Mouse (Mus musculus): ENCODE measurements around the gene AI481877. TPM values are rescaled to one million over a fixed set of nuclear protein-coding genes. Genes with fewer than 3 reads are reported as not detected.
"Not testable (repeated sequence)": the region's sequence is repeated elsewhere in the genome, so short reads cannot be mapped to it uniquely, and the experiment has no call there.

AI481877 gene
- polyA plus RNA-seq (2015; fragmentation: Nextera tagmentation; extraction: Ambion mirVana): not detected in 2 replicates

- not testable (repeated sequence) for H3K36me3 ChIP-seq; H3K9me3 ChIP-seq; H3K27ac ChIP-seq (replicated peaks); H3K4me3 ChIP-seq; H3K4me2 ChIP-seq; H3K27me3 ChIP-seq; ATAC-seq (ENCODE audit: low read depth); H3K9ac ChIP-seq; H3K4me1 ChIP-seq (replicated peaks)
- WGBS: 83% methylated on average over 3 of the region's 6 CpGs
Measured at GRCm38 (mm10) chr4:59138507-59139033, at the start of gene AI481877. Gene AI481877, minus strand, starts transcription at chr4:59138983.

DNA sequence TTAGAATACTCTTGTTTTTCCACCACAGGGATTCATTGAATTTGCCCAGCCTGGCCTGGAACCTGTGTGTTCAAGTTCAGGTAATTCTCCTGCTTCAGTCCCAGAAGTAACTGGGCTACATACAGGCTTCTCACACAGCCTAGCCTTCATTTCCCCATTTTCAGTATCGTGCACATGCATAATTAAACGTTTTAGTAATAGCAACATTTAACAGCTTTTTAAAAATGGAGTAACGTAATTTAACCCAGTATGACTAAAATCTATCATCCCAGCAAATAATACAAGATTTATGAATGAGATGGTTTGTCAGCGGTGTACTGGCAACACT lies 49.7 kb upstream of the AI481877 start:
- Histone ChIP-seq H3K4me1 (replicated peaks) (peaks cover 16% of the 10 kb centered on the region), H3K9me3 (no peaks in the 10 kb centered on the region), H3K36me3 (no peaks in the 10 kb centered on the region), H3K27ac (replicated peaks) (peak overlapping the region; percentile 97; the same call in 1 of the 2 replicates), H3K4me3 (peak overlapping the region; percentile 93), H3K27me3 (no peaks in the 10 kb centered on the region), H3K9ac (peak overlapping the region; percentile 97), H3K4me2 (peak overlapping the region; percentile 74)
- 20% methylated on average over 4 of the region's 4 CpGs for WGBS
- no peak for ATAC-seq (ENCODE audit: low read depth)

DNA sequence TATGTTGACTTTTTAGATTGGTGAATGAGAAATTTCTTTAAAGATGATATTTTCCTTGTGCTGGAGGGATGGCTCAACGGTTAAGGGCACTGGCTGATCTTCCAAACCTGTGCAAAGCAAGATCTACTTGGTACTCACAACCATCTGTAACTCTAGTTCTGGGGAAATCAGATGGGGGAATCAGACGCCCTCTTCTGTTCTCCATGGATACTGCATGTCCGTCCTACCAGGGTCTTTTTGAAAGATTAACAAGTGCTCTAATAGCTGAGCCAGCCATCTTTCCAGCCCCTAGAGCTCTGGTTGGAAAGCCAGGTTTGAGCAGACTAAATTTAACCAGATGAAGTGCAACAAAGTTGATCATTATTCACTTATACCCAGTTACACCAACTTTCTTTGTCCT lies 48.5 kb upstream of the AI481877 start:
- no peaks in the 10 kb centered on the region for H3K27me3 ChIP-seq
- no peak overlapping the region for H3K4me3 ChIP-seq
- H3K4me1 ChIP-seq (replicated peaks): peaks cover 16% of the 10 kb centered on the region
- WGBS: 26% methylated on average over 3 of the region's 3 CpGs
- H3K27ac ChIP-seq (replicated peaks): no peak overlapping the region
- H3K9me3 ChIP-seq: no peaks in the 10 kb centered on the region
- H3K4me2 ChIP-seq: no peak overlapping the region
- no peaks in the 10 kb centered on the region for H3K36me3 ChIP-seq
- ATAC-seq (ENCODE audit: low read depth): no peak
- no peak overlapping the region for H3K9ac ChIP-seq

- ATAC-seq (ENCODE audit: low read depth): no peak
- Histone ChIP-seq H3K9me3 (no peaks in the 10 kb centered on the region), H3K4me1 (replicated peaks) (peaks cover 7% of the 10 kb centered on the region), H3K9ac (no peak overlapping the region), H3K27me3 (no peaks in the 10 kb centered on the region), H3K36me3 (no peaks in the 10 kb centered on the region), H3K4me2 (no peak overlapping the region), H3K27ac (replicated peaks) (no peak overlapping the region), H3K4me3 (no peak overlapping the region)
- 68% methylated on average over 3 of the region's 3 CpGs for WGBS
Measured at GRCm38 (mm10) chr4:59185671-59186070, 46.9 kb upstream of the AI481877 start.

DNA sequence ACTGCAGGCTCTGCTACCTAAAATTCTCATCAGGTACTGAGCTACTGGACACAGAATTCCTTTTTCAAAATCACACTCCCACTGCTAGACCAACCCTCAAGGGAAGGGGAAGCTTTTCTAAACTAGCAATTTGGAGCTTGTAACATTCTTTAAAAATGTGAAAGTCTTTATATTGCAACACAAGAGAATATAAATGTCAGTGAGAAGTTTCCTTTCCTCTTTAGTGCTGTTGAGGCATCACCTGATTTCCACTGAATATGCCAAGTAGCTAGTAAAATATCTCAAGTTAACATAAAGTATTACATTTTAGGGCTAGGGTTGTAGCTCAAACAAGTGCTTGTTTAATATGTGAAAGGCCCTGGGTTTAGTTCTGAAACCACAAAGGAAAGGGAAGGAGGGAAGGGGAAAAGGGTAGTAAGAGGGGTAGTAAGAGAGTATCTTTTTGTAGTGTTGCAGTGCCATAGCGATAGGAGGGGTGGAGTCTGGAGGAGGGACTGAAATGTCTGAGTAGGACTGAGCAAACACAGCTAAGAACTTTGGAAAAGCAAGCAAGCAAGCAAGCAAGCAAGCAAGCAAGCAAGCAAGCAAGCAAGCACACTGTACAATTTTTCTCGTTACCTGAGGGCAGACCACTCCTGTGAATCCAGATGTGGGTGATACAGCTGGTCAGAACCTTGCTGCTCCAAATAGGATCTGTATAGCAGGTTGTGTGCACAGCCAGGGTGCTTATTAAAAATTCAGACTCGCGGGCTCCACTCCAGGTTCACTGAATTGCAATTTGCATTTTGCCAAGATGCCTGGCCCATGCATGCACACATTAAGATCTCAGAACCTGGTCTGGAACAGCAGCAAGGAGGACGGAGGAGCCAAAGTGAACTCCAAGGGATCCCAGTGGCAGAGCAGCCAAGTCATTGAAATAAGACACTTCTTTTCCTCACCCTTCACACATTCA lies 42.8 kb upstream of the AI481877 start:
- Histone ChIP-seq H3K27me3 (no peaks in the 10 kb centered on the region), H3K9me3 (no peaks in the 10 kb centered on the region), H3K36me3 (no peaks in the 10 kb centered on the region), H3K4me3 (no peak overlapping the region), H3K4me1 (replicated peaks) (no peaks in the 10 kb centered on the region), H3K27ac (replicated peaks) (no peak overlapping the region), H3K4me2 (no peak overlapping the region), H3K9ac (no peak overlapping the region)
- ATAC-seq (ENCODE audit: low read depth): no peak
- WGBS: 48% methylated on average over 5 of the region's 5 CpGs

- Histone ChIP-seq H3K36me3 (no peaks in the 10 kb centered on the region), H3K27me3 (no peaks in the 10 kb centered on the region), H3K9me3 (no peaks in the 10 kb centered on the region), H3K9ac (no peak overlapping the region), H3K4me1 (replicated peaks) (no peaks in the 10 kb centered on the region), H3K4me2 (no peak overlapping the region), H3K4me3 (no peak overlapping the region), H3K27ac (replicated peaks) (no peak overlapping the region)
- WGBS: 90% methylated on average over 2 of the region's 2 CpGs
- no peak for ATAC-seq (ENCODE audit: low read depth)
Measured at GRCm38 (mm10) chr4:59177566-59177965, 38.8 kb upstream of the AI481877 start.

GRCm38 (mm10) chr4:59175929-59176328 lies 37.1 kb upstream of the AI481877 start:
- no peak for ATAC-seq (ENCODE audit: low read depth)
- Histone ChIP-seq H3K9me3 (no peaks in the 10 kb centered on the region), H3K36me3 (no peaks in the 10 kb centered on the region), H3K4me3 (no peak overlapping the region), H3K4me2 (no peak overlapping the region), H3K27ac (replicated peaks) (no peak overlapping the region), H3K27me3 (no peaks in the 10 kb centered on the region), H3K4me1 (replicated peaks) (no peaks in the 10 kb centered on the region), H3K9ac (no peak overlapping the region)
- 61% methylated on average over 6 of the region's 6 CpGs for WGBS

- no peaks in the 10 kb centered on the region for H3K36me3 ChIP-seq
- H3K4me1 ChIP-seq (replicated peaks): no peaks in the 10 kb centered on the region
- H3K4me2 ChIP-seq: no peak overlapping the region
- no peaks in the 10 kb centered on the region for H3K9me3 ChIP-seq
- no peak overlapping the region for H3K4me3 ChIP-seq
- ATAC-seq (ENCODE audit: low read depth): no peak
- WGBS: 80% methylated on average over 4 of the region's 4 CpGs
- H3K9ac ChIP-seq: no peak overlapping the region
- H3K27me3 ChIP-seq: no peaks in the 10 kb centered on the region
- H3K27ac ChIP-seq (replicated peaks): no peak overlapping the region
Measured at GRCm38 (mm10) chr4:59175003-59175402, 36.2 kb upstream of the AI481877 start.

- no peaks in the 10 kb centered on the region for H3K9me3 ChIP-seq
Measured at GRCm38 (mm10) chr4:59173181-59173922, 34.6 kb upstream of the AI481877 start.

DNA sequence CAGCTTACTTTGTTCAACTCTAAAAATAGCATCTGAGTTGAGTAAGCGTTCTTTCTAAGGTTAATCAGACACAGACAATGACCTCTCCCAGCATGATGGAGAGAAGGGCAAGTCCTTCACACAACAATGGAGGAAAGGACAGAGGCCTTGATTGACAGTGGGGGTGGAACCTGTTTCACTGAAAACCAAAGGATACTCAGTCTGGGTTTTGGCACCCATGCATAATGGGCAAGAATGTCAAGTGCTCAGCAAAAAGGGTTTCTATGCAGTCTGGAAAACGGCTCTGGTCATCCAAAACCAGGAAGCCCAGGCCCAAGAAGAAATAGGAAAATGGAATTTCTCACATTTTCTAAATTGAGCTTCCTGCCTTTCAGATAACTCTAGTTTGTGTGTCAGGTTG lies 33.8 kb upstream of the AI481877 start:
- no peak for ATAC-seq (ENCODE audit: low read depth)
- no peaks in the 10 kb centered on the region for H3K36me3 ChIP-seq
- H3K9me3 ChIP-seq: no peaks in the 10 kb centered on the region
- no peaks in the 10 kb centered on the region for H3K27me3 ChIP-seq
- no peak overlapping the region for H3K9ac ChIP-seq
- H3K4me1 ChIP-seq (replicated peaks): no peaks in the 10 kb centered on the region
- no peak overlapping the region for H3K27ac ChIP-seq (replicated peaks)
- no peak overlapping the region for H3K4me2 ChIP-seq
- 29% methylated on average over 2 of the region's 2 CpGs for WGBS
- no peak overlapping the region for H3K4me3 ChIP-seq

More at GRCm38 (mm10) chr4:59173181-59173922, 34.6 kb upstream of the AI481877 start:
- no peaks in the 10 kb centered on the region for H3K36me3 ChIP-seq
- ATAC-seq (ENCODE audit: low read depth): no peak
- H3K4me3 ChIP-seq: no peak overlapping the region
- H3K27ac ChIP-seq (replicated peaks): no peak overlapping the region
- H3K4me2 ChIP-seq: no peak overlapping the region
- 81% methylated on average over 2 of the region's 2 CpGs for WGBS
- no peak overlapping the region for H3K9ac ChIP-seq
- no peaks in the 10 kb centered on the region for H3K27me3 ChIP-seq
- H3K4me1 ChIP-seq (replicated peaks): no peaks in the 10 kb centered on the region

- Histone ChIP-seq H3K36me3 (no peaks in the 10 kb centered on the region), H3K9me3 (no peaks in the 10 kb centered on the region), H3K27ac (replicated peaks) (no peak overlapping the region), H3K4me2 (no peak overlapping the region), H3K4me1 (replicated peaks) (no peaks in the 10 kb centered on the region), H3K9ac (no peak overlapping the region), H3K27me3 (no peaks in the 10 kb centered on the region), H3K4me3 (no peak overlapping the region)
- no peak for ATAC-seq (ENCODE audit: low read depth)
- WGBS: 86% methylated on average over 5 of the region's 5 CpGs
Measured at GRCm38 (mm10) chr4:59169981-59170380, 31.2 kb upstream of the AI481877 start.

DNA sequence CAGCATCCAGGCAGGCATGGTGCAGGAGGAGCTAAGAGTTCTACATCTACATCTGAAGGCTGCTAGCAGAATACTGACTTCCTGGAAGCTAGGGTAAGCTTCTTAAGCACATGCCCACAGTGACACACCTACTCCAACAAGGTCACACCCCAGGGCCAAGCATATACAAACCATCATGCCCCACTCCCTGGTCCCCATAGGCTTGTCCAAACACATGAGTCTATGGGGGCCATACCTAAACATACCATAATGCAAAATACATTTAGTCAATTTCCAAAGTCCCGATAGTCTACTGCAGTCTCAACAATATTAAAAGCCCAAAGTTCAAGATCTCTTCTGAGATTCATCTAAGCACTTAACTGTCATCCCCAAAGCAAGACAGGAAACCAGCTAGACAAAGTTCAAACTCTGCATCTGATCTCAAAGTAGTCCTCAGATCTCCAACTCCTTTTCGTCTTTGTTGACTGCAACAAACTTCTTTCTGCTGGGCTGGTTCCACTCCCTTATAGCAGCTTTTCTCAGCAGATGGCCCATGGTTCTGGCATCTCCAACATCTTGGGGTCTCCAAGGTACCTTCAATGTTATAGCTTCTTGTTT lies 28.6 kb upstream of the AI481877 start:
- Histone ChIP-seq H3K4me1 (replicated peaks) (no peaks in the 10 kb centered on the region), H3K27me3 (no peaks in the 10 kb centered on the region), H3K36me3 (no peaks in the 10 kb centered on the region), H3K9me3 (no peaks in the 10 kb centered on the region), H3K4me2 (no peak overlapping the region), H3K9ac (no peak overlapping the region), H3K4me3 (no peak overlapping the region), H3K27ac (replicated peaks) (no peak overlapping the region)
- no peak for ATAC-seq (ENCODE audit: low read depth)
- 98% methylated on average over 2 of the region's 2 CpGs for WGBS
